Mouse (Mus musculus): ENCODE data around the gene Polr2l. TPM values are rescaled to one million over a fixed set of nuclear protein-coding genes. Genes with fewer than 3 reads are reported as not detected.

Gene Polr2l
- polyA plus RNA-seq (2017; shearing (Covaris generic)), result 10 to 100 TPM; 33.5 to 36.8 TPM

DNA sequence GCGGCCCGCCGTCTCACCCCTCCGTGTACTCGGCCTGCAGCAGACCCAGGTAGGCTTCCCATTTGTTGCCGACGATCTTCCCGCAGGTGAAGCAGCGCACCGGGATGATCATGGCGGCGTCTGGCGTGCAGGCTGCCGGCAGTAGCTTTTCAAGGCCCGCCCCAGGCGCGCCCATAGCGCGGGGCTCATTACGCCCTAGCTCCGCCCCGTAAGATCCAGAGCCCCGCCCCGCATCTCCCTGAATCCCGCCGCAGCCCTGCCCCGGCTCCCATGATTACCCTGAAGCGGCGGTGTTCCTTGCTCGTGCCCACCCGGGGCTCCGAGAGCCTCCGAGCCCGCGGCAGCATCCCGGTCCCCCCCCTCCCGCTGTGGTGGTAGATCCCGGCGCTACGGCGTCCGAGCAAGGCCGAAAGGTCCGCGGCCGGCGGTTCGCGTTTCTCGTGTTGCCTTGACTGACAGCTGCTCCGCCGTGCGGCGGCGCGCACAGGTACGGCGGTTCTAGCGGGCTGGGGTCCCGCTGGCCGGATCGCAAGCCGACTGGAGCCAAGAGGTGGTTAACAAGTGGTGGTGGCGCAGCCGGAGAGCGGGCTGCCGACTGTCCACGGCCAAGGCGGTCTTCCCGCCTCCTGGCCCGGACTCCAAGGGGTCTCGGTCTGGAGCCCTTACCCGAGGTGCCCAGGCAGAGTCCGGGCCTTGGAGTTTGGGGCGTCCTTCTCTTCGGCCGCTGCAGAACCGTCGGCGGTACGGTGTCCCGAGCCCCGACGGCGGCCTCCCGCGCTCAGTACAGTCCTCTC lies at the start of gene Polr2l, which contains the start of gene Tspan4:
Gene Polr2l, minus strand, starts transcription at position 122 of the 794 bp plus-strand sequence.
Gene Tspan4, plus strand, starts transcription at position 230 of the 794 bp plus-strand sequence.

GRCm38 (mm10) chr7:141467230-141468030 lies 7.5 kb downstream of the Polr2l start, which contains the start of gene Cd151:
Gene Cd151, plus strand, starts transcription at chr7:141467392.

GRCm38 (mm10) chr7:141460391-141461113 lies 14.4 kb downstream of the Polr2l start, which contains the start of gene Cracr2b:
Gene Cracr2b, plus strand, starts transcription at chr7:141461094.

DNA sequence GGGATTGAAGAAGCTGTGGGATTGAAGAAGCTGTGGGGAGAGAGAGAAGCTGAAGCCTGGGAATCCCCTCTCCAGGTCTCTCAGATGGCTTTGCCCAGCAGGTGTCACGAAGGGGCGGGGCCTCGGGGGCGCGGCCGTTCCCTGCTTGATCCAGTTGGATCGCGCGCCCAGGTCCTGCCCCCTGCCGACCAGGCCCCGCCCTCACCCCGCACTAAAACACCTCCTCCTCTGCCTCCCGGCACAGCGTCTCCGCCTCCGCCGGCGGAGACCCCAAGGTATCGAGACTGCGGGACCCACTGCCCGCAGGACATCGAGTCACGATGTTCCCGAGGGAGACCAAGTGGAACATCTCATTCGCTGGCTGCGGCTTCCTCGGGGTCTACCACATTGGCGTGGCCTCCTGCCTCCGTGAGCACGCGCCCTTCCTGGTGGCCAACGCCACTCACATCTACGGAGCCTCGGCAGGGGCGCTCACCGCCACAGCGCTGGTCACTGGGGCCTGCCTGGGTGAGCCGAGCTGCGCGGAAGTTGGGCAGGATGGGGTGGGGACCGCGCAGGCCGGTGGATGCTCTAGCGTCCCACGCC lies 19.9 kb downstream of the Polr2l start, which contains the start of gene Pnpla2:
Gene Pnpla2, plus strand, starts transcription at position 232 of the 585 bp plus-strand sequence.

GRCm38 (mm10) chr7:141447110-141447991 lies 27.6 kb downstream of the Polr2l start, which contains the start of gene Rplp2:
Gene Rplp2, plus strand, starts transcription at chr7:141447370.

DNA sequence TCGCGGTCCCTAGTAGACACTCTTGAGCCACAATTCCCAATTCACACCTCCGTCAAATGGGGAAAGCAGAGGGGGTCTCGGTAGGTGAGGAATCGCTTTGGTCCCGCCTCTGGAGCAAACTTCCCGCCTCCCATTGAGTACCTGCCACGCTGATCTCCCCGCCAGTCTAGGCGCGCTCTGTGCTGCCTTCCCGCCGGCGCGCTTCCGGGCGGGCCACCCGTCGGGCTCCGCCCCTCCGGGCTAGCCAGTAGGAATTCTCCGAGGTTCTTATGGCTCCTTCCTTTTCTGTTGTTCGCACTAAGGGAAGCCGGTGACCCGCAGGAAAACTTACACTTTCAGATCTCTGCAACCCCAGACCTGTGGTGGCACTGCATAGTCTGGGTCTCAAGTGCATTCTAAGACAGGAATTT lies 31.1 kb downstream of the Polr2l start, which contains the start of gene Pidd1:
Gene Pidd1, minus strand, starts transcription at position 198 of the 410 bp plus-strand sequence.

DNA sequence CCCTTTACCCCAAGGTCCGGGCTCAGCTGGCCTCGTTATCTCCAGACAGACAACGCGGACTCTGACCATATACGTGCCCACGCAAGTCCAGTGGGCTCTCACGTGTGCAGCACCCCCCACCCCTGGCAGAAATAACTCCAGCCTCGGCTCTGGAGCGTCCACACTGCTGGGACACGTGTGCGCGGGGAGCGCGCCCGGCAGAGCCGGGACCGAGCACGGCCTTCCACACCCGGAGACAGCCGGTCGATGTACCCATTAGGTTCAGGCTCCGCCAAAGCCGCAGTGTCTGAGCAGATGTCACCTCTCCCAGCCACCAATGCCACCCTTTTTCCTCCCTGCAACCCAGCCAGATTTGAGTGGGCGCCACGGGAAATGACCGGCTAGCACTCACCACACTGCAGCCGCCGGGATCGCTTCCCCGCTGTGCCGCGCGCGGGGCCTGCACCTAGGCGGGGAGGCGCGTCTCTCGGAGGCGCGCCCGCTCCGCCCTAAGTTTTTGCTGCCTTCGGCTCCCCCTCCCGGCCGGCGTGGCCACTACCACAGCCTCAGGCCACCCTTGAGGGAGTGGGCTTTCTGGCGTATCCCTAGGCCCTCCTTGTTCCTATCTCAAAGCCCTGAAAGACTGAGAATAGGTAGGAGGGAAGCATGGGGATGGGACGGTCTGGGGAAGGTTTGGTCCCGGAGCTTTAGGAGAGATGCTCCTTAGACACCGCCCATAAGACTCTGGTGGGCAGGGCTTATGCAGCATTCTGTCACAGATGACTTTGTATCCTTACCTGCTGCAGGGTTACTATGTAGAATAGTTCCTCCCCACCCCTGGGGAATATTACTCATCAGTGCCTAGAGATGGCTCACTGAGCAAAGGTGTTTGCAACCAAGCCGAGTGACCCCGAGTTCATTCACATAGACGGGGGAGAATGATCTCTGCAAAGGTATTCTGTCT lies 37.5 kb downstream of the Polr2l start, which contains the start of gene Slc25a22:
Gene Slc25a22, minus strand, starts transcription at position 715 of the 943 bp plus-strand sequence.

DNA sequence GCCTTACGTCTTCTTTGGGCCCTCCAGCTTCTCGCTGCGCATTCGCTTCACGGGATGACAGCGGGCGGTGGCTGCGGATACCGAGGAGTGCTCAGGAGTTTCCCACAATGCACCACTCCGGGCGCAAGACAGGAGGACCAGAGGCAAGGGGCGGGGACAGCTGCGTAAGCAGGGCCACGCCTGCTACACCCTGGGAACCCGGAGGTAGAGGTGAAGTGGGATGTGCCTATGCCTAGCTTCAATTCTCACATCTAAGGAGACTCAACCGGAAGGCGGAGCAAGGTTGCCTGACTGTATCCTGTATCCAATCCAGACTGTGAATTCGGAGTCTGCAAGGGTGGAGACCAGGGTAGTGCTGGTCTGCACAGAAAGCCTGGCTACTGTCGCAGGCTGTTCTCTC lies 45.6 kb downstream of the Polr2l start, which contains the start of gene Cend1:
Gene Cend1, minus strand, starts transcription at position 182 of the 400 bp plus-strand sequence.

Other genes starting within 250 kb of the Polr2l start
- gene Phrf1, start 246.3 kb downstream of the Polr2l start, polyA plus RNA-seq (2017; shearing (Covaris generic)), result 10 to 100 TPM; 55.5 to 85.8 TPM
- gene Irf7, start 208.7 kb downstream of the Polr2l start, polyA plus RNA-seq (2017; shearing (Covaris generic)), result 100 to 1,000 TPM; 105 to 126 TPM
- under 1 TPM in 1 of 2 experiments, not detected in 1; 0.07 TPM for gene Cdhr5, start 198.3 kb downstream of the Polr2l start, polyA plus RNA-seq (2017; shearing (Covaris generic))
- not detected for gene Sct, start 196.0 kb downstream of the Polr2l start, polyA plus RNA-seq (2017; shearing (Covaris generic))
- gene Drd4, start 183.1 kb downstream of the Polr2l start, polyA plus RNA-seq (2017; shearing (Covaris generic)), result under 1 TPM in 1 of 2 experiments, not detected in 1; 0.06 TPM
- 10 to 100 TPM; 48.0 to 58.2 TPM for gene Deaf1, start 147.4 kb downstream of the Polr2l start, polyA plus RNA-seq (2017; shearing (Covaris generic))
- 10 to 100 TPM; 37.5 to 40.6 TPM for gene Tmem80, start 147.4 kb downstream of the Polr2l start, polyA plus RNA-seq (2017; shearing (Covaris generic))
- gene Eps8l2, start 136.3 kb downstream of the Polr2l start, polyA plus RNA-seq (2017; shearing (Covaris generic)), result under 1 TPM in 1 of 2 experiments, not detected in 1; 0.09 TPM
- 100 to 1,000 TPM; 342 to 415 TPM for gene Taldo1, start 82.9 kb downstream of the Polr2l start, polyA plus RNA-seq (2017; shearing (Covaris generic))
- 10 to 100 TPM; 72.8 to 73.0 TPM for gene Gatd1, start 61.0 kb downstream of the Polr2l start, polyA plus RNA-seq (2017; shearing (Covaris generic))
- gene Cend1, start 45.6 kb downstream of the Polr2l start, polyA plus RNA-seq (2017; shearing (Covaris generic)), result under 1 TPM; 0.39 to 0.96 TPM
- gene Slc25a22, start 37.2 kb downstream of the Polr2l start, polyA plus RNA-seq (2017; shearing (Covaris generic)), result 10 to 100 TPM; 56.7 to 57.4 TPM
- 10 to 100 TPM; 10.4 to 10.6 TPM for gene Pidd1, start 31.1 kb downstream of the Polr2l start, polyA plus RNA-seq (2017; shearing (Covaris generic))
- 1,000 to 10,000 TPM; 1,171 to 2,116 TPM for gene Rplp2, start 27.8 kb downstream of the Polr2l start, polyA plus RNA-seq (2017; shearing (Covaris generic))
- gene Pnpla2, start 19.9 kb downstream of the Polr2l start, polyA plus RNA-seq (2017; shearing (Covaris generic)), result 10 to 100 TPM; 88.2 to 90.1 TPM
- under 1 TPM in 1 of 2 experiments, not detected in 1; 0.59 TPM for gene Cracr2b, start 14.0 kb downstream of the Polr2l start, polyA plus RNA-seq (2017; shearing (Covaris generic))
- gene Cd151, start 7.7 kb downstream of the Polr2l start, polyA plus RNA-seq (2017; shearing (Covaris generic)), result 10 to 100 TPM in 1 of 2 experiments, 1 to 10 TPM in 1; 6.6 to 10.4 TPM
- gene Tspan4, start 108 bp upstream of the Polr2l start, polyA plus RNA-seq (2017; shearing (Covaris generic)), result 1 to 10 TPM; 2.9 to 3.2 TPM
- gene Chid1, start 64.7 kb upstream of the Polr2l start, polyA plus RNA-seq (2017; shearing (Covaris generic)), result 10 to 100 TPM; 10.7 to 19.5 TPM
- 10 to 100 TPM; 35.9 to 51.1 TPM for gene Ap2a2, start 87.0 kb upstream of the Polr2l start, polyA plus RNA-seq (2017; shearing (Covaris generic))
- under 1 TPM; 0.14 to 0.36 TPM for gene Muc6, start 180.2 kb upstream of the Polr2l start, polyA plus RNA-seq (2017; shearing (Covaris generic))
- gene Muc2, start 215.2 kb upstream of the Polr2l start, polyA plus RNA-seq (2017; shearing (Covaris generic)), result under 1 TPM; 0.16 to 0.36 TPM

Measured in activated CD4-positive, CD25-positive, alpha-beta regulatory T cell (primary cell).